Mouse (Mus musculus) myocyte (in vitro differentiated cells): ENCODE measurements around the gene Klhdc3. TPM values are rescaled to one million over a fixed set of nuclear protein-coding genes. Genes with fewer than 3 reads are reported as not detected.

ENCODE experiments used
- H3K27me3 ChIP-seq: one replicate; pipeline ENCODE4 v1.6.1; 2011; ENCODE audit not compliant: control insufficient read depth, insufficient read depth, insufficient read length
- H3K36me3 ChIP-seq: one replicate; pipeline ENCODE4 v1.6.1; 2011; ENCODE audit not compliant: control insufficient read depth, insufficient read depth
- H3K4me2 ChIP-seq: one replicate; pipeline ENCODE4 v1.6.1; 2011; ENCODE audit warnings: low read depth, control low read depth
- H3K4me3 ChIP-seq: one replicate; pipeline ENCODE4 v1.5.1; 2011; ENCODE audit warnings: mild to moderate bottlenecking, control low read depth, moderate library complexity
- H3K79me2 ChIP-seq: one replicate; pipeline ENCODE4 v1.6.1; 2011; ENCODE audit not compliant: control insufficient read depth, insufficient read depth
- H3ac ChIP-seq: one replicate; pipeline ENCODE4 v1.6.1; 2011; ENCODE audit not compliant: control insufficient read depth, insufficient read length
- CEBPB ChIP-seq: IDR thresholded peaks from 2 replicates; pipeline ENCODE4 v1.6.1; 2011; ENCODE audit warnings: mild to moderate bottlenecking, moderate library complexity; ENCODE audit not compliant: poor library complexity, insufficient read depth, severe bottlenecking
- E2F4 ChIP-seq: IDR thresholded peaks from one replicate; pipeline ENCODE4 v1.6.1; 2011; ENCODE audit warnings: mild to moderate bottlenecking, control low read depth, moderate library complexity; ENCODE audit not compliant: insufficient read depth
- MAX ChIP-seq: IDR thresholded peaks from one replicate; pipeline ENCODE4 v1.6.1; 2011; ENCODE audit warnings: low read depth, mild to moderate bottlenecking, control low read depth
- MYOD1 ChIP-seq, 3 experiments: IDR thresholded peaks; one replicate each; pipeline ENCODE4 v1.6.1; 2011; ENCODE audit warnings: control low read depth in 2 of 3, low read depth in 2 of 3, mild to moderate bottlenecking in 2 of 3, moderate library complexity in 1 of 3; ENCODE audit not compliant: insufficient read length in 2 of 3, control insufficient read depth in 1 of 3
- MYOG ChIP-seq, 3 experiments: IDR thresholded peaks; one replicate each; pipeline ENCODE4 v1.6.1; 2011; ENCODE audit warnings: control low read depth in 2 of 3, low read depth in 2 of 3, mild to moderate bottlenecking in 2 of 3; ENCODE audit not compliant: insufficient read length in 2 of 3, control insufficient read depth in 1 of 3, insufficient read depth in 1 of 3
- POLR2A ChIP-seq: IDR thresholded peaks from one replicate; pipeline ENCODE4 v1.6.1; 2011; ENCODE audit warnings: low read depth, mild to moderate bottlenecking, control low read depth, moderate library complexity; ENCODE audit not compliant: insufficient read length
- POLR2AphosphoS2 ChIP-seq: IDR thresholded peaks from one replicate; pipeline ENCODE4 v1.6.1; 2011; ENCODE audit warnings: low read depth, control low read depth; ENCODE audit not compliant: insufficient read length
- REST ChIP-seq: IDR thresholded peaks from one replicate; pipeline ENCODE4 v1.6.1; 2011; ENCODE audit warnings: mild to moderate bottlenecking, control low read depth, moderate library complexity; ENCODE audit not compliant: insufficient read depth, insufficient read length
- SRF ChIP-seq: IDR thresholded peaks from one replicate; pipeline ENCODE4 v1.6.1; 2011; ENCODE audit warnings: low read depth; ENCODE audit not compliant: control insufficient read depth, insufficient read length
- TCF12 ChIP-seq: IDR thresholded peaks from one replicate; pipeline ENCODE4 v1.6.1; 2011; ENCODE audit warnings: mild to moderate bottlenecking, control low read depth; ENCODE audit not compliant: poor library complexity, insufficient read depth, severe bottlenecking
- TCF3 ChIP-seq: IDR thresholded peaks from one replicate; pipeline ENCODE4 v1.6.1; 2011; ENCODE audit warnings: low read depth, control low read depth; ENCODE audit not compliant: insufficient read length
- USF1 ChIP-seq: IDR thresholded peaks from one replicate; pipeline ENCODE4 v1.6.1; 2011; ENCODE audit warnings: low read depth, mild to moderate bottlenecking, control low read depth, moderate library complexity
- polyA plus RNA-seq: library from polyadenylated mRNA; unstranded; fragments of >200 nt; fragmentation: generic; extraction: Trizol; gene quantifications from one replicate; pipeline ENCODE4 v1.2.1, GENCODE M21; 2012; ENCODE audit warnings: missing spikeins

Klhdc3 gene
- polyA plus RNA-seq, 1 experiment = 128 TPM

- no peak overlapping the region for H3ac ChIP-seq
- no peaks in the 10 kb centered on the region for H3K36me3 ChIP-seq
- peak overlapping the region; percentile 90 for H3K4me2 ChIP-seq
- no peaks in the 10 kb centered on the region for H3K27me3 ChIP-seq
- H3K79me2 ChIP-seq = peaks cover 46% of the 10 kb centered on the region
- TF ChIP-seq TCF3 (no peak), MYOD1 (IDR thresholded peaks at IDR 0.05; ENCODE audit: control insufficient read depth in 1 of 3, insufficient read length in 2 of 3, low read depth in 2 of 3) (peak in 2 of 3 experiments; percentile 80 to 88), POLR2A (no peak), E2F4 (no peak), MYOG (IDR thresholded peaks at IDR 0.05; ENCODE audit: control insufficient read depth in 1 of 3, insufficient read depth in 1 of 3, insufficient read length in 2 of 3, low read depth in 2 of 3) (peak in 2 of 3 experiments; percentile 76 to 89)
- H3K4me3 ChIP-seq = no peak overlapping the region
Measured at GRCm38 (mm10) chr17:46702100-46702499, 21.4 kb upstream of the Klhdc3 start.

GRCm38 (mm10) chr17:46701489-46701888 is 20.8 kb upstream of the Klhdc3 start:
- H3K79me2 ChIP-seq = peaks cover 49% of the 10 kb centered on the region
- H3ac ChIP-seq = no peak overlapping the region
- H3K27me3 ChIP-seq = no peaks in the 10 kb centered on the region
- no peak for TF ChIP-seq MYOD1 (IDR thresholded peaks at IDR 0.05; ENCODE audit: control insufficient read depth in 1 of 3, insufficient read length in 2 of 3, low read depth in 2 of 3)
- TF ChIP-seq MYOG (IDR thresholded peaks at IDR 0.05; ENCODE audit: control insufficient read depth in 1 of 3, insufficient read depth in 1 of 3, insufficient read length in 2 of 3, low read depth in 2 of 3) = peak in 1 of 3 experiments; percentile 12
- H3K36me3 ChIP-seq = no peaks in the 10 kb centered on the region
- H3K4me2 ChIP-seq = peak overlapping the region; percentile 25
- no peak overlapping the region for H3K4me3 ChIP-seq

- TF ChIP-seq MYOD1 (IDR thresholded peaks at IDR 0.05; ENCODE audit: control insufficient read depth in 1 of 3, insufficient read length in 2 of 3, low read depth in 2 of 3) = no peak
- no peak for TF ChIP-seq POLR2AphosphoS2
- no peak for TF ChIP-seq MYOG (IDR thresholded peaks at IDR 0.05; ENCODE audit: control insufficient read depth in 1 of 3, insufficient read depth in 1 of 3, insufficient read length in 2 of 3, low read depth in 2 of 3)
- no peak for TF ChIP-seq MAX
- TF ChIP-seq CEBPB = no peak
- no peak for TF ChIP-seq E2F4
- no peak for TF ChIP-seq REST
- TF ChIP-seq USF1 = no peak
- no peak for TF ChIP-seq TCF12
- no peak for TF ChIP-seq SRF
- no peak for TF ChIP-seq TCF3
- TF ChIP-seq POLR2A = no peak
- Histone ChIP-seq H3ac (no peak overlapping the region), H3K36me3 (no peaks in the 10 kb centered on the region), H3K4me2 (no peak overlapping the region), H3K4me3 (no peak overlapping the region), H3K79me2 (peaks cover 57% of the 10 kb centered on the region), H3K27me3 (no peaks in the 10 kb centered on the region)
Measured at GRCm38 (mm10) chr17:46699912-46700311, 19.2 kb upstream of the Klhdc3 start.

GRCm38 (mm10) chr17:46699245-46699644 is 18.5 kb upstream of the Klhdc3 start:
- Histone ChIP-seq H3K36me3 (no peaks in the 10 kb centered on the region), H3K4me2 (no peak overlapping the region), H3ac (no peak overlapping the region), H3K4me3 (no peak overlapping the region), H3K27me3 (no peaks in the 10 kb centered on the region), H3K79me2 (peaks cover 55% of the 10 kb centered on the region)
- no peak for TF ChIP-seq SRF
- TF ChIP-seq POLR2AphosphoS2 = no peak
- TF ChIP-seq MYOD1 (IDR thresholded peaks at IDR 0.05; ENCODE audit: control insufficient read depth in 1 of 3, insufficient read length in 2 of 3, low read depth in 2 of 3) = no peak
- TF ChIP-seq USF1 = no peak
- no peak for TF ChIP-seq TCF3
- no peak for TF ChIP-seq REST
- TF ChIP-seq MAX = no peak
- no peak for TF ChIP-seq MYOG (IDR thresholded peaks at IDR 0.05; ENCODE audit: control insufficient read depth in 1 of 3, insufficient read depth in 1 of 3, insufficient read length in 2 of 3, low read depth in 2 of 3)
- TF ChIP-seq E2F4 = no peak
- TF ChIP-seq POLR2A = no peak
- TF ChIP-seq TCF12 = no peak
- no peak for TF ChIP-seq CEBPB

GRCm38 (mm10) chr17:46698515-46698914 is 17.8 kb upstream of the Klhdc3 start:
- Histone ChIP-seq H3ac (no peak overlapping the region), H3K4me3 (no peak overlapping the region), H3K79me2 (peaks cover 48% of the 10 kb centered on the region), H3K36me3 (no peaks in the 10 kb centered on the region), H3K4me2 (peak overlapping the region; percentile 59), H3K27me3 (no peaks in the 10 kb centered on the region)
- no peak for TF ChIP-seq POLR2AphosphoS2
- TF ChIP-seq MYOG (IDR thresholded peaks at IDR 0.05; ENCODE audit: control insufficient read depth in 1 of 3, insufficient read depth in 1 of 3, insufficient read length in 2 of 3, low read depth in 2 of 3) = peak in 1 of 3 experiments; percentile 55
